Mouse (Mus musculus): ENCODE data around the gene Sh3tc1.
A peak's percentile ranks its signal among the peaks of the same experiment; 100 is the strongest.

DNA sequence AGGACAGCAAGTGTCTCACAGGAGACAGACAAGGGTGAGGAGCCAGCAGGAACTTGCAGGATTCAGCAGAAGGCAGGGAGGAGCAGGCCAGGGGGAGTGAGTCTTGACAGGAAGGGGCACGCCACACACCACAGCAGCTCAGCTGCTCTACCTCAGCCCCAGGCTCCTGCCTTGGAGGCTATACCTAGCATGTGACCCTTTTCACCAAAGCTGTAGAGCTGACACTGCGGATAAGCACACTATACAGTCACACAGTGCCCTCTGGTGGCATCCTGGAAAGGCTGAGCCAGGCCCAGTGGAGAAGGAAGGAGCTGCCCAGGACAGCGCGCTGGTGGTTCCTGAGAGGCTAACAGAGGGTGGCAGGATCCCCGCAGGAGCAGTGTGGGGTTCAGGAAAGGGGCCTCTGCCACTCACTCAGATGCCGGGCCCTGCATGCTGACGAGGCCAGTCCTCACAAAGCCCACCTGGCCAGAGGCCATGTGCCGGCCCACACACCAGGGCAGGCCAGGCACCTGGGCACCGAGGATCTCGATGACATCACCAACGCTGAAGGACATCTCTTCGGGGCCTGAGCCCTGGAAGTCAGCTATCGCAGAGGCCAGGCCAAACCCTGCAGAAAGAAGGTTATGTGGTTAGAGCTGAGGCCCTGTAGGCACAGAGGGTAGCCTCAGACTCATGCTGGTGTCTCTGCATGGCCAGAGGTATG is 26.0 kb downstream of the Sh3tc1 start:
- TF ChIP-seq POLR2A (IDR thresholded peaks at IDR 0.05; ENCODE audit: control insufficient read depth, extremely low read depth, insufficient read depth, low read length, poor library complexity), result no peak
- peak; percentile 35; the same call in 1 of the 2 replicates for TF ChIP-seq CTCF (IDR thresholded peaks at IDR 0.05; ENCODE audit: borderline replicate concordance, control insufficient read depth, extremely low read depth, insufficient read depth, low read length, poor library complexity)
